Mouse (Mus musculus) heart, adult 18-20 months (tissue): ENCODE measurements around the gene Ptchd4. TPM values are rescaled to one million over a fixed set of nuclear protein-coding genes. Genes with fewer than 3 reads are reported as not detected.

Source experiments
- DNase-seq, 2 experiments: peaks; one replicate each; pipeline ENCODE4 v3.0.0; 2021 to 2022; ENCODE audit warnings: mixed read lengths in 1 of 2
- total RNA-seq, 2 experiments: library from RNA; stranded (reverse); gene quantifications; 2 replicates each; pipeline ENCODE4 v1.2.3; 2021

Gene Ptchd4
- total RNA-seq, 2 experiments from 2014 or later, result not detected

GRCm38 (mm10) chr17:42427961-42428360, 112.2 kb downstream of the Ptchd4 start:
- DNase-seq, result no peak

GRCm38 (mm10) chr17:42430380-42430779, 114.6 kb downstream of the Ptchd4 start:
- DNase-seq, result no peak

- no peak for DNase-seq
Measured at GRCm38 (mm10) chr17:42452235-42452634, 136.5 kb downstream of the Ptchd4 start.

GRCm38 (mm10) chr17:42456441-42456840, 140.7 kb downstream of the Ptchd4 start:
- no peak for DNase-seq

GRCm38 (mm10) chr17:42462726-42463125, 147.0 kb downstream of the Ptchd4 start:
- DNase-seq, result no peak

GRCm38 (mm10) chr17:42480173-42480991, 164.6 kb downstream of the Ptchd4 start:
- no peak for DNase-seq

GRCm38 (mm10) chr17:42509356-42510262, 193.9 kb downstream of the Ptchd4 start:
- no peak for DNase-seq

- no peak for DNase-seq
Measured at GRCm38 (mm10) chr17:42530147-42530546, 214.4 kb downstream of the Ptchd4 start.

GRCm38 (mm10) chr17:42549578-42549977, 233.8 kb downstream of the Ptchd4 start:
- no peak for DNase-seq
